Mouse (Mus musculus): Measurements from ENCODE around the gene Arsg.

DNA sequence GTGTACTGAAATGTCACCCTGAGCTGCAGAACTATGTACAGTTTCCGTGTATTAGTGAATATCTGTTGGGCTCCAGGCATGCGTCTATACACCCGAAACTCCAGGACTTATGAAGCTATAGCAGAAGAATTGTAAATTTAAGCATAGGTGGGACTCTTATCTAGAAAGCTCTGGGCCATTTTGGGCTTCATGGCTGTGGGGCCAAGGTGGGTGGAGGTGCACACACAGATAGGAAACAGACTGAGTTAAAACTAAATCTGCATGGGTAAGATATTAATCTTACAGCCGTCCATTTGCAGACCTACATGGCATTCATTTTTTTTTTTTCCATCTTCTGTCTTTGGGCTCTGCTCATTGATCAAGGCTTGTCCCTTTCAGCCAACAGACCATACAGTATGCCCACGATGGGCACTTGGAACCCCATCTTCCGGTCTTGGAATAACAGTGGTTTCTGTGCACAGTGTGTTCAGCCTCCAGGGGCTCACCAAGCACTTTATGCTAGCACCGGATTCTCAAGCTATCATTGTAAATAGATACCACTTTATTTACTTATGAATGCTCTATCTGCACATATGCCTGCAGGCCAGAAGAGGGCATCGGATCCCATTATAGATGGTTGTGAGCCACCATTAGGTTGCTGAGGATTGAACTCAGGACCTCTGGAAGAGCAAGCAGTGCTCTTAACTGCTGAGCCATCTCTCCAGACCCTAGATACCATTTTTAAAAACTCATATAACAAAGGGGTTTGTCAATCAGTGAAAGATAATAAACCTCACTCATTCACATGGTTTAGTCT, 29.5 kb upstream of the Arsg start:
- no peak for TF ChIP-seq CTCF (IDR thresholded peaks at IDR 0.05; ENCODE audit: low read depth)
- TF ChIP-seq EP300 (IDR thresholded peaks at IDR 0.05; ENCODE audit: low read depth) = no peak
